Mouse (Mus musculus): Measurements from ENCODE around the gene Cfap45.

- no peak for TF ChIP-seq GATA1 (IDR thresholded peaks at IDR 0.05; ENCODE audit: borderline replicate concordance, low read length)
- no peak for TF ChIP-seq FLI1 (IDR thresholded peaks at IDR 0.05; ENCODE audit: low read length)
These were observed 19.8 kb downstream of the Cfap45 start for GRCm38 (mm10) chr1:172540283-172540820.
